In the genomic region with DNA sequence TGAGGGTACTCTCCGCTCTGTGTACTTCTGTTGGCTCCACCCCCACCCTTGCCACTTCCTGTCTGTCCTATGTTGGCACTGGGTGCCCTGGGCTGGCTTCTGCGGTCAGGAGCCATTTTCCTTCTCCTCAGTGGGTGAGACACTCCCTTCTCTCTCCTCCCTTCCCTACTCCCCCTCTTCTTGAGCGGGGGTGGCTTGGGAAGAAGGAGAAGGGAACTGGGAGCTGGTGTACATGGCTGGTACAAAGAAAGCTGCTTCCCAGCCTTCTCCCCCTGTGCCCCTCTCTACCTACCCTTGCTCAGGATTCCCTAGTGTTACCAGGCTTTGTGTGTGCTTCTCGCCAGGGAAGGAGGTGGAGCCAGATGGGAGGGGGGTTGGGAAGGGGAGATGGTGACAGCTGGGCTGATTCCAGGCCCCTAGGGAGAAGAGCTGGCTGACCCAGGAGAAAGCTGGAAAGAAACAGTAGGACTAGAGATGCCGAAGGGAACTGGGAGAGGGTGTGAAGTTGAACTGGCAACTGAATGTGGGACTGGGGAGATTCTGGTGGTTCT, we compare ENCODE assay signal across 8 mouse cellular contexts. TPM values are rescaled to one million over a fixed set of nuclear protein-coding genes. Genes with fewer than 3 reads are reported as not detected.
DNase-seq lines count a peak whose midpoint lies in the region; ATAC-seq and TF ChIP-seq lines count a peak whose summit lies in the region.

No protein-coding gene starts in this region.

- TF ChIP-seq POLR2A in bone marrow macrophage, adult 2 months (IDR thresholded peaks at IDR 0.05; ENCODE audit: borderline replicate concordance, low read depth, low read length): no peak

- no peak for TF ChIP-seq CTCF in layer of hippocampus, adult 2 months (conservative IDR thresholded peaks at IDR 0.05)
- no peak for TF ChIP-seq CTCF in bone marrow macrophage, adult 2 months (IDR thresholded peaks at IDR 0.05; ENCODE audit: low read depth, low read length)

- DNase-seq in layer of hippocampus, adult 2 months (ENCODE audit: low spot score in 2 of 2): no peak
- no peak for DNase-seq in layer of hippocampus, postnatal 25 days (ENCODE audit: extremely low spot score in 1 of 2, low spot score in 1 of 2)
- DNase-seq in heart, adult 18-20 months: peak; percentile 56 to 73
- peak; percentile 85 for DNase-seq in lung, postnatal 36 days
- peak; percentile 72 to 77 for DNase-seq in spleen, postnatal 36 days (ENCODE audit: low spot score in 2 of 2)
- DNase-seq in ovary, postnatal 14 days (ENCODE audit: low spot score): no peak

- peak overlapping the region; percentile 44 for H3K4me2 ChIP-seq in intestine, embryonic 16.5 days (ENCODE audit: low read depth, low read length)

- H3K27me3 ChIP-seq in intestine, embryonic 16.5 days (replicated peaks; ENCODE audit: control insufficient read depth, insufficient read depth, low read length): no peaks in the 10 kb centered on the region

- H3K4me1 ChIP-seq in bone marrow macrophage, adult 2 months (ENCODE audit: control insufficient read depth, insufficient read depth, low read length): peaks cover 22% of the 10 kb centered on the region
- H3K4me1 ChIP-seq in intestine, embryonic 16.5 days (ENCODE audit: control insufficient read depth, insufficient read depth, low read length): peaks cover 29% of the 10 kb centered on the region

- H3K9ac ChIP-seq in intestine, embryonic 16.5 days (ENCODE audit: low read depth, low read length): peak overlapping the region; percentile 46; the same call in 1 of the 2 replicates

- ATAC-seq in intestine, embryonic 16.5 days: no peak

- H3K9me3 ChIP-seq in intestine, embryonic 16.5 days (ENCODE audit: control insufficient read depth, low read length): no peaks in the 10 kb centered on the region

- H3K36me3 ChIP-seq in intestine, embryonic 16.5 days (ENCODE audit: control insufficient read depth, insufficient read depth, low read length): peaks cover 12% of the 10 kb centered on the region

- H3K4me3 ChIP-seq in layer of hippocampus, adult 2 months: peak overlapping the region; percentile 85
- peak overlapping the region; percentile 88 for H3K4me3 ChIP-seq in bone marrow macrophage, adult 2 months (ENCODE audit: insufficient read depth, low read length)
- H3K4me3 ChIP-seq in intestine, embryonic 16.5 days (ENCODE audit: low read length): peak overlapping the region; percentile 27

- peak overlapping the region; percentile 98 for H3K27ac ChIP-seq in layer of hippocampus, adult 2 months
- peak overlapping the region; percentile 43 for H3K27ac ChIP-seq in bone marrow macrophage, adult 2 months (ENCODE audit: insufficient read depth, low read depth, low read length)
- H3K27ac ChIP-seq in intestine, embryonic 16.5 days (ENCODE audit: low read length): peak overlapping the region; percentile 48; the same call in 1 of the 2 replicates

- WGBS in intestine, embryonic 16.5 days: 45% methylated on average over 5 of the region's 5 CpGs

RNA-seq across cellular contexts. Expression of a gene that starts 3.7 kb away (rescaled TPM):
- 100 to 1,000 TPM; 176 to 185 TPM for total RNA-seq in layer of hippocampus, adult 2 months (2021)
- 100 to 1,000 TPM; 153 to 194 TPM for total RNA-seq in layer of hippocampus, postnatal 25 days (2021)
- polyA plus RNA-seq in bone marrow macrophage, adult 2 months (2012; ENCODE audit: insufficient read depth, insufficient read length, missing spikeins): 122 and 144 TPM in 2 replicates
- 100 to 1,000 TPM; 105 to 111 TPM for total RNA-seq in heart, adult 18-20 months (2021)
- 41.3 and 44.8 TPM in 2 replicates for polyA plus RNA-seq in intestine, embryonic 16.5 days (2015; fragmentation: Nextera tagmentation; extraction: Ambion mirVana)

RNA-seq across cellular contexts. Expression of a gene that starts 31.8 kb away (rescaled TPM):
- 1 to 10 TPM in 1 of 2 experiments, under 1 TPM in 1; 0.61 to 1.1 TPM for total RNA-seq in layer of hippocampus, adult 2 months (2021)
- under 1 TPM; 0.35 to 0.96 TPM for total RNA-seq in layer of hippocampus, postnatal 25 days (2021)
- 33.2 and 43.3 TPM in 2 replicates for polyA plus RNA-seq in bone marrow macrophage, adult 2 months (2012; ENCODE audit: insufficient read depth, insufficient read length, missing spikeins)
- total RNA-seq in heart, adult 18-20 months (2021): under 1 TPM; 0.25 to 0.62 TPM
- polyA plus RNA-seq in intestine, embryonic 16.5 days (2015; fragmentation: Nextera tagmentation; extraction: Ambion mirVana): 9.4 and 9.7 TPM in 2 replicates

RNA-seq across cellular contexts. Expression of a gene that starts 32.2 kb away (rescaled TPM):
- 10 to 100 TPM; 30.8 to 31.7 TPM for total RNA-seq in layer of hippocampus, adult 2 months (2021)
- total RNA-seq in layer of hippocampus, postnatal 25 days (2021): 10 to 100 TPM; 29.5 TPM
- polyA plus RNA-seq in bone marrow macrophage, adult 2 months (2012; ENCODE audit: insufficient read depth, insufficient read length, missing spikeins): 10.7 and 11.4 TPM in 2 replicates
- total RNA-seq in heart, adult 18-20 months (2021): 10 to 100 TPM; 19.2 to 20.1 TPM
- polyA plus RNA-seq in intestine, embryonic 16.5 days (2015; fragmentation: Nextera tagmentation; extraction: Ambion mirVana): 59.5 and 66.8 TPM in 2 replicates

RNA-seq across cellular contexts. Expression of a gene that starts 45.5 kb away (rescaled TPM):
- total RNA-seq in layer of hippocampus, adult 2 months (2021): 10 to 100 TPM; 69.9 to 71.9 TPM
- total RNA-seq in layer of hippocampus, postnatal 25 days (2021): 10 to 100 TPM; 63.4 to 77.7 TPM
- 51.8 and 57.0 TPM in 2 replicates for polyA plus RNA-seq in bone marrow macrophage, adult 2 months (2012; ENCODE audit: insufficient read depth, insufficient read length, missing spikeins)
- total RNA-seq in heart, adult 18-20 months (2021): 1 to 10 TPM; 5.0 to 5.9 TPM
- polyA plus RNA-seq in intestine, embryonic 16.5 days (2015; fragmentation: Nextera tagmentation; extraction: Ambion mirVana): 4.5 and 5.3 TPM in 2 replicates

RNA-seq across cellular contexts. Expression of a gene that starts 50.0 kb away (rescaled TPM):
- 10 to 100 TPM; 15.9 to 19.2 TPM for total RNA-seq in layer of hippocampus, adult 2 months (2021)
- total RNA-seq in layer of hippocampus, postnatal 25 days (2021): 10 to 100 TPM in 1 of 2 experiments, 1 to 10 TPM in 1; 8.2 to 12.4 TPM
- 28.7 and 29.3 TPM in 2 replicates for polyA plus RNA-seq in bone marrow macrophage, adult 2 months (2012; ENCODE audit: insufficient read depth, insufficient read length, missing spikeins)
- 1 to 10 TPM in 1 of 2 experiments, under 1 TPM in 1; 0.99 to 2.7 TPM for total RNA-seq in heart, adult 18-20 months (2021)
- 9.8 and 10.6 TPM in 2 replicates for polyA plus RNA-seq in intestine, embryonic 16.5 days (2015; fragmentation: Nextera tagmentation; extraction: Ambion mirVana)

Comparison
In these comparisons a context has a peak if more than half of its experiments do, and no peak if none do; other contexts are left out.
1. DNase-seq: peak in heart, adult 18-20 months (2 of 2), lung, postnatal 36 days (single experiment) and spleen, postnatal 36 days (2 of 2); none in layer of hippocampus, adult 2 months (0 of 2), layer of hippocampus, postnatal 25 days (0 of 2) and ovary, postnatal 14 days (single experiment).
2. H3K27ac ChIP-seq: peak in every context shown above with its lines; median percentile 98 in layer of hippocampus, adult 2 months; 48 in intestine, embryonic 16.5 days; 43 in bone marrow macrophage, adult 2 months.
3. H3K4me3 ChIP-seq: peak in every context shown above with its lines; median percentile 88 in bone marrow macrophage, adult 2 months; 85 in layer of hippocampus, adult 2 months; 27 in intestine, embryonic 16.5 days.